Mouse (Mus musculus) ES-Bruce4 (cell line): ENCODE results near the gene Lrrc38.

ENCODE experiments used
- CTCF ChIP-seq: IDR thresholded peaks from one replicate; pipeline ENCODE4 v1.8.1; 2011; ENCODE audit warnings: low read depth, low read length
- EP300 ChIP-seq: IDR thresholded peaks from 2 replicates; pipeline ENCODE4 v1.6.1; 2011; ENCODE audit warnings: low read depth, low read length; ENCODE audit not compliant: insufficient read depth
- POLR2A ChIP-seq: IDR thresholded peaks from one replicate; pipeline ENCODE4 v1.8.1; 2011; ENCODE audit warnings: low read length; ENCODE audit not compliant: insufficient read depth

DNA sequence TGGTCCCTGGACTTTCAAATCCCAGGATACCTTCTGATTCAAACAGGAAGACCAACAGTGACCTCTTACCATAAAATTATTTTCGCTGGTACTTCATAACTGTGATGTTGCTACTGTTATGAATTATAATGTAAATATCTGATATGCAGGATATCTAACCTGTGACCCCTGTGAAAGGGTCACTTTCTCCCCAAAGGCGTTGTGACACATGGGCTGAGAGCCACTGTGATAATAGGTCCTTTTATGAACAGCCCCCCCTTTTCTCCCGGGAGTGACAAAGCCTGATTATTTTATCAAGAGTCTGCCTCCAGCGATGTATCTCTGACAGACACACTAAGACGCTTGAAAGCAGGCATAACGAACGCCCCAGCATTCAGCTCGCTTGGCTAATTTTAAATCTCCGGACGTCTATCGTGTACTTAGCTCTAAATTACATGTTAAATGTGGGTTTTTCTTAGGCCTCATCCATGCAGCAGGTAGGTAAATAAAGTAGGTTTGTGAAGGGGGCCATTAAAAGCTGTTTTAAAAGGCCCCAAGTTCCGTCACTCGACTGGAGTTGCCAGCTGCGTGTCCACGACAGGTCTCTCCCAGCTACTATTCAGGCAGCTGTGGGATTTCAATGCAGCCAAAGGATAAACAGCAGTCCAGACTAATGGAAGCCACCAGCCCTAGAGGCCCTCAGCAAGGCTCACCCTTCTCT, 24.5 kb upstream of the Lrrc38 start:
- TF ChIP-seq CTCF (no peak), POLR2A (no peak), EP300 (no peak)
